Mouse (Mus musculus) adrenal gland, postnatal 4 days (tissue): ENCODE measurements around the gene Arl13a. TPM values are rescaled to one million over a fixed set of nuclear protein-coding genes. Genes with fewer than 3 reads are reported as not detected.

Experiments
- total RNA-seq, 2 experiments: library from RNA; stranded (reverse); gene quantifications; 2 replicates each; pipeline ENCODE4 v1.2.3; 2021

Arl13a gene
- total RNA-seq, 2 experiments from 2014 or later: not detected

Other genes with a start within 250 kb of the Arl13a start
- 10 to 100 TPM; 21.2 to 27.9 TPM for gene Sytl4, start 205.7 kb upstream of the Arl13a start, total RNA-seq
- 10 to 100 TPM; 45.2 to 49.4 TPM for gene Cstf2, start 128.3 kb upstream of the Arl13a start, total RNA-seq
- gene Xkrx, start 25.4 kb upstream of the Arl13a start, total RNA-seq: 1 to 10 TPM; 2.1 to 2.7 TPM
- 1 to 10 TPM in 1 of 2 experiments, under 1 TPM in 1; 0.82 to 1.6 TPM for gene Nox1, start 34.5 kb downstream of the Arl13a start, total RNA-seq
- gene Trmt2b, start 89.5 kb downstream of the Arl13a start, total RNA-seq: 10 to 100 TPM; 28.8 to 35.6 TPM
- gene Tmem35a, start 107.7 kb downstream of the Arl13a start, total RNA-seq: 100 to 1,000 TPM; 117 to 155 TPM
- gene Cenpi, start 120.6 kb downstream of the Arl13a start, total RNA-seq: 10 to 100 TPM in 1 of 2 experiments, 1 to 10 TPM in 1; 9.2 to 10.3 TPM
- gene Drp2, start 217.1 kb downstream of the Arl13a start, total RNA-seq: 1 to 10 TPM; 1.1 to 1.4 TPM